Mouse (Mus musculus): Measurements from ENCODE around the gene Wdr77.
"Not testable (repeated sequence)": the region's sequence is repeated elsewhere in the genome, so short reads cannot be mapped to it uniquely, and the experiment has no call there.

Wdr77 gene

DNA sequence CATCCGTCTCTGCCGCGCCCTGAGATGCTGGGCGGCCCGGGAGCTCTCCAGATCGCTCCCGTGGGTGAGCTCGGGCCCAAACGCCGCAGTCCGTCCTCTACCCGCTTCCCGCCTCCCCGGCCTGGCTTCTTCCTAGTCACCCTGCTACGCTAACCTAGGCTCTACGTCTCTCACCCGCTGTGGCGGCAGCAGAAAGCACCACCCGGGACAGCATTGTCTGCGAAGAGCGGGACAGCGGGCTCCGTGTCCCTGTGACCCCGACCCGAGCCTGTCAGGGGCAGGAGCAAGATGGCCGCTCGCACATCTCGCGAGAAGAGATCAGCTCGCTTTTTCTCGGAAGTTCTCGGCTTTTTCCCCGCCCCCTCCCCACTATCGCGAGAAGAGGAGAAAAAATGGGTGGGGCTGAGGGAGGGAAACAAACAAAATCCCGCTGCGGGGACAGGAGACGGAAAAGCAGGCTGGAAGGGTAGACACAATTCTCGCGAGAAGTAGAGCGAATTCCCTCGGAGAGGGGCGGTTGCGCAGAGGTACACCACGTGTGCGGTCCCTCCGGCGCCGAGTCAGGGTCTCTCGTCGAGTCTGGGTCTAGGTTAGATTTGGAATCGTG is at the start of gene Wdr77:
TSS of gene Wdr77 (plus strand) at position 396 of the 607 bp plus-strand sequence.
- peak; percentile 99 for DNase-seq (ENCODE audit: extremely low spot score, low read depth, low spot score)

DNA sequence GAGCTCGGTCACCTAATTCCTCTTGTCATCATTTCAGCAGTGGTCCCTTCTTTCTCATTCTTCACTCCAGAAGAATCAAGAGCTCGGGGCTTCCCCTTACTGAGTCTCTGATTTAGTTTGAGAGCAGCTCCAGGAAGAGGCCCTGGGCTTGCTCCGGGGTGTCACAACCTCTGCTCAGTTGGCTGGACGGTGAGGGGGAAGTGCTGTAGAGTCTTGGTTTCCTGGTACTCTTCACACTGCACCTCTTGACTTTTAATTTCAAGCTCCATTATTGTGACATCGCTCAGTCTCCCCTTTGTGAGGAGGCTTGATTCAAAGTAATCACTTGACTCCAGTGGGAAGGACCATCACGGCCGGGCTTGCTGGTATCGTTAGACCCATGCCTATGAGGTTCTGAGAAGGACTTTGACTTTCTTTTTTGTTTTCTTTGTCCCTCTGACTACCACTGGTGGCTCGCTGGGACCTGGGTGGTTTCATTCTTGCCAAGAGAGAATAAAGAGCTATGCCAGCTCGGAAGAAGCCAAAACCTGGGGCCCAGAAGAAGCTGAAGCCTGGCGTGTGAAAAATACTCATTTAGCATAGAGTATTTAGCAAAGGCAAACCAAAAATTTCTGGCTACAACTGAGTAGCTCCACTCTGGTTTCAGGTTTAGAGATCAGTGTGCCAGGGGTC is 48.5 kb upstream of the Wdr77 start:
- DNase-seq (ENCODE audit: extremely low spot score, low read depth, low spot score): no peak

DNA sequence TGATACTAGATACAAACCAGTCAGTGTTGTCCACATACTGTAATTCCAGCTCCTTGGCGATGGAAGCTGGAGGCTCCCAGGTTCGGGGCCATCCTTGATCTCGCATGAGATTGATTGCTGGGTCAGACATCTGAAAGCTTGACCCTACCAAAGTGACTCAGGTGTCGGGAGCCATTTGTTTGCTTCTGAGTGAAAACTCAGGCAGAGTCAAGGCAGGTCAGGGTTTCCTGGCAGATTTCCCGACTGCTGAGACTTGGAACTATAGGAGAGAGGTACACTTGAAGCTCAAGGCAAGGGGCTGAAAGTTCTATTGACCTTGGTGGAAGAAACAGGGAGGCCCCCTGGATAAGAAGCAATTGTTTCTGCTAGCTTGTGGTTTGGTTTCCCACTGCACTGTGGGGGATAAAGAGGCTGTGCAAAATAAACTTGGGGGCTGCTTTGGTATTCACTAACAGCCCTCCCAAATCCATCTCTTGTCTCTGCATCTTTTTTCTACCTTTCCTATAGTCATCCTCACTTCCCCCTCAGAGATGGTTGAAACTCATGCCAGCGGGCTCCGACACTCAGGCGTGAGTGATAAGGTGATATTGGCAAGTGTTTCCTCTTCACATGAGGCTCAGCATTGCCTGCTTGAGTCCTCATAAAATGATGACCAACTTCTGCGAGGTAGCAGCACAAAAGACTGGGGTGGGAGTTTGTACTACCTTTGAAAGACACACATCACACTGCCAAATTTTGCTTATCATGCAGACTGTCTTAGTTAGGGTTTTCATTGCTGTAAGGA is 46.9 kb upstream of the Wdr77 start:
- no peak for DNase-seq (ENCODE audit: extremely low spot score, low read depth, low spot score)

DNA sequence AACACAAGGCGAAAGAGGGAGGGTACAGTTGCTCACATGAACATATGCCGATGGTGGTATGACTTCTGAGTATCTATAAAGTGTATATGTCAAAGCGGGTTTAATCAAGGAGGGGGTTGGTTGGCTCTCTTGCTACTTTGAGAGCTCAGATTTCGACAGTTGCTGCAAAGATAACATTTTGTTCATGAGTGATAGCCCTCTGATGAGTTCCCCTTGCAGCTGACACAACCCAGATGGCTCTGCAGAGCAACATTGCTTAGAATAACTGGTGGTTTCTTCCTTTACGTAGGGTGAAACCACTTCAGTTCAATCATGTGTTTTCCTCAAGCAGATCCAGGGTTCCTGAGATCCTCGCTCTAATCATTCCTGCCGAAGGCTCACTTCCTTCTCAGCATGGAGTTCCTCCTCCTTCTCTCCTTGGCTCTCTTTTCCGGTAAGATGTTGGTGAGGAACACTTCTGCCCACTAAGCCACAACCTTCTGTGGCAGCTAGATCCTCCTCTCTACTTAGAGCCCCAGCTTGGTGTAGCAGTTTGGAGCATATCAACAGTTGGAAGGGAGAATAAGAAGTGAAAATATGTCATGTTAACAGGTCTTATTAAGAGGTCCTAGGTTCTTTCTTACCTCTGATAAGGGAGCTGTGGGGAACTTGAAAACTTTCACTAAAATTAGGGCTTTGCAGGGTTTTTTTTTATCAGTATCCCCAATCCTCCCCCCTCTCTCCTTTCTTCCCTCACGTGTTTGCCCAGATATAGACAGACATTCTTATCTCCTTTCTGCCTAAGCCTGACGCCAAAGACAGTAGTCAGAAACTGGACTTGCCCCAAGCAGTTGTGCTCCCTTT is 45.1 kb upstream of the Wdr77 start:
- DNase-seq (ENCODE audit: extremely low spot score, low read depth, low spot score): no peak

DNA sequence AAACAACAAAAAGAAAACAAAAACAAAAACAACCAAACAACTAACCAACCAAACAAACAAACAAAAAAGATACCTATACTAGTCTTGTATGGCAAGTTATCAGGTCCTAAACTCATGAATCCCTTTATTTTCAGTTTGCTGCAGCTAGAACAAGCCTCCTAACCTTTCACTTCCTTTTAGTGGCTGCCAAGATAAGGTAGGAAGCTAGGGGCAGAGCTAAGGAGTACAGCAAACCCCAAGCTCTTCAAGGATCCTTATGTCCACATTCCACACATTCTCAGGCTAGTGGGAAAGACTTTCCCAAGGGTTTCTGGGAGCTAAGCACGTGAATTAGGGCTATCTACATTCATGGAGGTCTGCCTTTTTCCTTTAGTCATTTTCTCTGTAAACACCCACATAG is 43.9 kb upstream of the Wdr77 start:
- DNase-seq (ENCODE audit: extremely low spot score, low read depth, low spot score): no peak

DNA sequence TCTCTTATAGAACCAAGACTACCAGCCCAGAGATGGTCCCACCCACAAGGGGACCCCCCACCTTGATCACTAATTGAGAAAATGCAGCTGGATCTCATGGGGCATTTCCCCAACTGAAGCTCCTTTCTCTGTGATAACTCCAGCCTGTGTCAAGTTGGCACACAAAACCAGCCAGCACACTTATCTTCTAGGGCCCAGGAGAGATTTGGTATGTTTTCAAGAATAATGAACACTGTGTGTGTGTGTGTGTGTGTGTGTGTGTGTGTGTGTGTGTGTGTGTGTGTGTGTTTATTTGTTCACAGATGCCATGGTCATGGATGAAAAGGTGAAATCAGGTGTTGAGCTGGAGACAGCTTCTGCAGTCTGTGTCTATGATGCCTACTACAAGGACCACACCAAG is 42.7 kb upstream of the Wdr77 start:
- not testable (repeated sequence) for DNase-seq (ENCODE audit: extremely low spot score, low read depth, low spot score)

DNA sequence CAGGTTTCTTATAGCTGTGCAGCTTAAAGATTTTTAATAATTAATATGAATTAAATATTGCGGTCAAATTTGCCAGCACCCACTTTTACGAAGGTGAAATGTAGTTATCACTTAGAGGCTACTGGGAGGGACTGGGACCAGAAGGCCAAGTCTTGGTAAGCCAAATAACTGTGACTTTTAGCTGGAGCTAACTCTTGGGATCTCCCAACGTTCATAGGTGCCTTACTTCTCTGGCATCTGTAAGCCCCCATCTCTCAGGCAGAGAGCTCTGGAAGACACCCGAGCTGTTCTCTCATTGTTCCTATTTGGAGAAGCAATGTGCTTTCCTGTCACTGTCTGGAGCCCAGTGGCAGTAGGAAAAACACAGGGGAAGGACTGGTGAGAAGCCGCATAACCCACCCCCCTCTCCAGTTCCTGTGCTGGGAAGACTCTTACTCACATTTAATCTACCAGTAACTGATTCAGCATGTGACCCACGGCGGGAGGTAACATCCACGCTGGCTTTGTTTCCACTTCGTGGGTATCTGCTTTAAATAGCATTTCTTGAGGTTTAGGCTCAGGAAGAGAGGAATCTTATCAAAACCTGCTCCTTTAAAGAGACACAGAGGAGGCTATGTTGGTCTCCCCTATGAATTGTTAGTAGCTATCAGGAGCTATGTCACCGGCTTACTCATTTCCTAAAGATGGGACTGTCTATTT is 41.4 kb upstream of the Wdr77 start:
- no peak for DNase-seq (ENCODE audit: extremely low spot score, low read depth, low spot score)

DNA sequence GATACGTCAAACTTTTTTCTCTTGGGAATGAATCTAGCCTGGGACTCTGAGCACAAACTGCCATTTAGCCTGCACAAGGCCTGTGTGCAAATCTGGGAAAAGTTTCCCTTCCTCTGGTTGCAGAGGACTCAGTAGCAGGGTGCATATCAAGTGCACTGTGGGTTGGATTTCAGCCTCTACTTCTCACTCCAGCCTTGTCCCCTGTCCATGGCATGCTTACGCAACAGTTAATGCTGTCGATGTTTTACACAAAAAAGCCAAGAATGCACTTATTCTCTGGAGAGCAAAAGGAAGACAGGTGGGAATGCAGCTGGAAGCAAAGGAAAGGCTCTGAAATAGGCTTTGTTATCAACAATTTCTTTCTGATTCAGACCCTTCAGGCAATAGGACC is 40.8 kb upstream of the Wdr77 start:
- no peak for DNase-seq (ENCODE audit: extremely low spot score, low read depth, low spot score)

DNA sequence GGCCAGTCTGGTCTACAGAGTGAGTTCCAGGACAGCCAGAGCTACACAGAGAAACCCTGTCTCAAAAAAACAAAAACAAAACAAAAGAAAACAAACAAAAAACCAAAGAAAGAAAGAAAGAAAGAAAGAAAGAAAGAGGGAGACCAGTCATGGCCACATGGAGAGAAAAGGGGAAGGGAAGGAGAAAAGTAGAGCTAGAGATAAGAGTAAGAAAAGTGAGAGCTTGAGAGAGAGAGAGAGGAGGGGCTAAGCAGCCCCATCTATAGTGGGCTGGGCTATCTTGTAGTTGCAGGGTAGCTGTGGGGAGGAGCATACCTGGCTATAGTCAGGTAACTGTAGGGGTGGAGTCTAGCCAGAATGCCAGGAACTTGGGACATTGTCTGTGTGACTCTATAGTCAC is 38.4 kb upstream of the Wdr77 start:
- not testable (repeated sequence) for DNase-seq (ENCODE audit: extremely low spot score, low read depth, low spot score)

DNA sequence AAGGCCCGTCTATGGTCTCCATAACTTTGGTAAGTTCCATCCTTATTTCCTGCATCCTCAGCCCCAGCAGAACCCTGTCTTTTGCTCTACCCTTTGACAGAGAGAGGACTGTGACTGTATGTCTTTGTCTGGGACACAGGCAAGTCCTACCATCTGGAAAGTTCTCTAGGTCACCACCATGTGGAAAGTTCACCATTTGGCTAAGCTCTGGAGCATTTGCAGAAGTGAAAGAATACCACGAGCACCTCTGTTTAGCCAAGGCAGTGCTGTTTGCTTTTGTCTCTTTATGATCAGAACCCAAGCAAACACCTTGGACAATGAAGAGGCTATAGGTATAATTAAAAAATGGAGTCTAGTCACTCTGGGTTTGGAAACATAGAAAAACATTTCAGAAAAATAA is 37.2 kb upstream of the Wdr77 start:
- no peak for DNase-seq (ENCODE audit: extremely low spot score, low read depth, low spot score)

DNA sequence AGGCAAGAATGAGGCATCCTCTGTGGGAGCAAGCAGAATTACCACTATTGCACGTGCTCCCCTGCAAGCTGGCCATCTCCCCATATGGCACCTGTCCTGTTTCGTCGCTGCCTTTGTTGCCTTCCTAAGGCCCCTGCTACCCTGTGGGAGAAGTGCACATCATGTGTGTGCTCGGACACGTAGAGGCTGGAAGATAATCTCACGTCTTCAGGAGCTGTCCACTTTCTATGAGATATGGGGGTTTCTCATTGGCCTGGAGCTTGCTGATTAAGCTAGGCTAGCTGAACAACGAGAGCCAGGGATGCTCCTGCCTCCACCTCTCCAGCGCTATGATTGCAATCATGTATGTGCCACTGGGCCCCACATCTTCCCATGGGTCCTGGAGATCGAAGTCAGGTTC is 34.6 kb upstream of the Wdr77 start:
- DNase-seq (ENCODE audit: extremely low spot score, low read depth, low spot score): no peak

DNA sequence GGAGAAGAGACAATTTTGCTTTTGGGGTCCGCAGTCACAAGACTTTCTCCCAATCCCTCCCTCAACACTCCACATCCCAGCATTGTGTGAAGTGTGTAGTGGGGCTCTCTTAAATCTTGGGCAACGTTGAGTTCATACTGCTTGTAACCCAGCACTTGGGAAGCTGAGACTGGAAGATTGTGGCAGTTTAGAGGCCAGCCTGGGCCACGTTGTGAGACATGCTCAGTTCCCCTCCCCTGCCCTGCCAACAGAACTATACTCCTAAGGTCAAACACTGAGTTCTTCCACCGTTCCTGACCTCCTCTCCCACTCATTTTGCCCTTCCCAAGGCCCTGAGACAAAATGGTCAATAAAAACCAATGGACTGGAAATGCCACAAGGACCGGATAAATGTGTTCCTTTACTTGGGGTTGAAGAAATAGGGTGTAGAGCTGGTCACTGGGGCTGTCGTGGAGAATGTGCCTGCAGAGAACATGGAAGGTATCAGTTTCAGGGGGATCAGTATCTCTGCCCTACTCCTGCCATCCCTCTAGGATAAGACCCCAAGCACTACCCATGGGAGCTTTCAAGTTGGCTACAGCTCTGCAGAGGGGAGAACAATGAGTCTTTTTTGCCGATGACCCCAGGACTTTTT is 31.5 kb upstream of the Wdr77 start:
- DNase-seq (ENCODE audit: extremely low spot score, low read depth, low spot score): no peak

DNA sequence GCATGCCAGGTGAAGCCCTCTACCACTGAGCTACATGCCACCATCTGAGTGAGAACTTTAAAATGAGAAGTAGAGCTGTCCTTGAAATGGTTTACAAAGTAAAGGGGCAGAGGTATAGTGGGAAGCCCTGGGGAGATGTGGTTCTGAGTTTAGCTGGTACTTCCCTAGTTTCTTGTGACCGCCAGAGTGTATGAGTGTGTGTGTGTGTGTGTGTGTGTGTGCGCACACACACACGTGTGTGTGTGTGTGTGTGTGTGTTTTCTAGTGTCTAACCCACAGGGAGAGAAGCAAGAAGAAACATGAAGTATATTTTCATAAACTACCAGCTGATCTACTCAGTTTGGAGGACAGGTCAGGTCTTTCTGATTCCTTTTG is 31.0 kb upstream of the Wdr77 start:
- no peak for DNase-seq (ENCODE audit: extremely low spot score, low read depth, low spot score)

DNA sequence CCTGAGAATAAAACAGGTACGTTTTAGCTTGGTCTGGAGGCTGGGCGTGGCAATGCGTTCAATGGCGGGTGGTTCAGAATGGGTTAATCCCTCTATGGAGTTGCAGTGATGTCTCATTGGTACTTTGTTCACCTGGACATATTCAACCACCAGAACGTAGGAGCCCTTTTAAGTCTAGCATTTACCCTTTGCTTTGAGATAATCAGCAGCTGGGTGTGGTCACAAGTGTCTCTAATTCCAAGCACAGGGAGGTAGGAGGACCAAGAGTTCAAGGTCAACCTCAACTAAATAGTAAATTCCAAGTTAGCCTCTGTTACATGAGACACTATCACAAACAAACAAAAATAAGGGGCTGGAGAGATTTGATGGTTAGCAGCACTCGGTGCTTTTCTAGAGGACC is 30.4 kb upstream of the Wdr77 start:
- DNase-seq (ENCODE audit: extremely low spot score, low read depth, low spot score): no peak

DNA sequence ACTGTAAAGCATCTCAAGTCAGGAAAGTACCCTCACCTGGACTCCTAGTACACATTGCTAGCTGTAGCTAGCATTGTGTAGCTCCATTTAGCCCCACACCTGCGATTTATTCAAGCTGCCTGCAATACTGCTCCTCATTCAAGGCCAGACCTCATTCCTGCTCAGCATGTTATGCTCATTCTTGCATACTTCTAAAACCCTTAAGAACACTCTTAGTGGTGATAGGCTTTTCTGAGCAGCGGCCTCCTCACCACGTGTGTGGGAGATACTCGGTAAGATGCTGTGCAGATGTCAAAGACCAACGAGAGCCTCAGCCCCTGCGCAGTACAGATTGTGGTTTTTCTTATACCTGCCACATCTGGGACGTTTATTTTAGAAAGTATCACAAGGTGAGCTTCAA is 29.3 kb upstream of the Wdr77 start:
- no peak for DNase-seq (ENCODE audit: extremely low spot score, low read depth, low spot score)

DNA sequence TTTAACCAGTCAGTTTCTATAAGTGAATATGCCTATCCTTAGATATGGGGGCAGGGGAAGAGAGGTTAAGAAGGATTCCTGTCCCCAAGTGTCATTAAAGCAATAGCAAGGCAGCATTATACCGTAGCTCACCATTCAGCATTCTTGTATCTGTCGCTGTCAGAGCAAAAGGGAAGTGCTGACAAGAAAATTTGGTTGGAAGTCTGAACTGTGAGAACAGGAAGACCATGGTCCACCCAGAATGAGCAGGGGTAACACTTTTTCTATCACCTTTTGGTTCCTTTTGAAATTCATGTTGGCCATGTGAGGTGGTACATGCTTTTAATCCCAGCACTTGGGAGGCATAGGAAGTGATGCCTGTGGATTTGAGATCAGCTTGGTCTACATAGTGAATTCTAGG is 28.1 kb upstream of the Wdr77 start:
- no peak for DNase-seq (ENCODE audit: extremely low spot score, low read depth, low spot score)

DNA sequence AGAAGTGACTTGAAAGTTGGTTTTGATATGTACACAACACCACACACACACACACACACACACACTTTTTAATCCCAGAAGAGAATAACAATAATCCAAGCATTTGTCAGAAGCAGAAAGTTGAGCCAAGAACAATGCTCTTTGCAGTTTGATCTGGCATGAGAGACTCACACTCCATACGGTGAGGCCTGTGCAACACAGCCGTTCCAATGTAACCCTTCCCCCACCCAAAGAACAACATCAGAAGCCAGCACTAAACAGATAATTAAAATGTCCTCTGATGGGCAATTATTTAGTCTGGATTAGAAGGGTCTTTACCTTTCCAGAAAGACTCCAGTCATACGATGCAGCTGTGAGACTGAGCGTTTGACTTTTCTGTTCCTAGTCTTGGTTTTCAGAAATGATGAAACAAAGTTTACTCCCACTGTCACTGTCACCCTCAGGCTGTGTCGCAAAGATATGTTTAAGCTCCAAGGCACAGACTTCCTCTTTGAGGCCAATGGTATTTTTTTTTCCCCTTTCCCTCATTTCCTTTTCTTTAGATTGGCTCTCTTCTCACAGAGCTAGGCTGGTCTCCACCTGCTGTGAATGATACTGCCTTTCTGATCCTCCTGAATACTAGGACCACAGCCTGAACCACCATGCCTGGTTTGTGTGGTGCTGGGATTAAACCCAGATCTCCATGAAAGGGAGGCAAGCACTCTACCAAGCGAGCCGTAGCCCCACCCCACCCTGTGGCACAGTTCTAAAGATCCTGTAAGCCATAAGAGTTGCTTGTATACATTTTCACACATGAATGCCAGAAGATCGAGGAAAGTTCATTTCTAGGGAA is 26.7 kb upstream of the Wdr77 start, which contains the start of gene I830077J02Rik:
TSS of gene I830077J02Rik (minus strand) at position 425 of the 832 bp plus-strand sequence.
- DNase-seq (ENCODE audit: extremely low spot score, low read depth, low spot score): no peak

DNA sequence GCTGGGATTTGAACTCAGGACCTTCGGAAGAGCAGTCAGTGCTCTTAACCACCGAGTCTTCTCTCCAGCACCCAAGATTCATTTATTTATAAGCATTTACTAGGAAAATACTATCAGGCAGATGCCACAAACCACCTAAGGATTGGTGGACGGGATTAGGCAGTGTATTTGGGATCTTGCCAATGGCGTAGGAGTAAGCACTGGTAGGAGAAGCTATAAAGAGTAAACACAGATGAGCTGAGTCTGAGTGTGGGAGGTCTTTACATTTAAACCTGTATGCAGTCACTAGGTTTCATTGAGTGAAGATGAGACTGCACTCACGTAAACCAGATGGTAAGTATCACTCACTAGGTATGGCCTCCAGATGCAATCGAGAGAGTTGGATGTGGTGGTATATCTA is 25.2 kb upstream of the Wdr77 start:
- DNase-seq (ENCODE audit: extremely low spot score, low read depth, low spot score): no peak

DNA sequence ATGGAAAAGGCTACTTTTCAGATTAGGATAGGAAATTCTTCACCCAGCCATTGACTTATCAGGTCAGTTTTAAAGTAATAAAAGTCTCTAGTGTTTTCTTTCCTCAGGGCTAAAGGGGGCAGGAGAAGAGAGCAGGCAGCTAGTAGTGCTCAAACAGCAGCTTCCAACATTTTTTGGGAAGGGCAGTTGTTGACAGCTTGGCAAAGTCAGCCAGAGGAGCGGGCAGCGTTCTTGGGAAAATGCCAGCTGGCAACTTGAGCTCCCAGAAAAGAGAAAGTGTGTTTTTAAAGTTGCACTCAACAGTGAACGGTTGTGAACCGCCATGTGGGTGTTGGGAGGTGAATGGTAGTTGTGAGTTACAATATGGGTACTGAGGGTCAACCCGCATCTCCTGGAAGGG is 24.1 kb upstream of the Wdr77 start:
- DNase-seq (ENCODE audit: extremely low spot score, low read depth, low spot score): no peak

All from hindlimb bud, embryonic 11.5 days (tissue).